Mouse (Mus musculus): Measurements from ENCODE around the gene Sorcs2.

DNA sequence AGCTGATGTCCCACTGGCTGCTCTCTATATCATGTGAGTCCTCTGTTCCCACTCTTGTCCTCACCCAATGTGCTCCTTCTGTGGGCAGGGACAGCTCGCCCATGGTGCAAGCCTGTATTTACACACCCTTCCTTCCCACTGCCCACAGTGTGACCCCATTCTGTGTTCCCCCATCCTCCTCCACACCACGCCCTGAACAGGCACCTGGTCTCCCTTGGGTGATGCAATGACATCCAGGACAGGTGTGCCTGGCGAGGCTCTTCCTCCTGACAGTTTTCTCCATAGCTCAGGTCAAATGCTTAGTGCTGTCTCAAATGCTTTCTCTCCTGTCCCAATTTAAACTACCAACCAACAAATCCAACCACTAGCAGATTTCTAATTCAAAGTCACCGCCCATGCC is 202.5 kb downstream of the Sorcs2 start:
- no peak for TF ChIP-seq CTCF (IDR thresholded peaks at IDR 0.05; ENCODE audit: insufficient read depth, low read length)
- no peak for TF ChIP-seq POLR2A (IDR thresholded peaks at IDR 0.05; ENCODE audit: borderline replicate concordance, extremely low read depth, low read depth, low read length)

Measured in lung, adult 2 months (tissue).